Mouse (Mus musculus): ENCODE measurements around the gene Gjb1.

DNA sequence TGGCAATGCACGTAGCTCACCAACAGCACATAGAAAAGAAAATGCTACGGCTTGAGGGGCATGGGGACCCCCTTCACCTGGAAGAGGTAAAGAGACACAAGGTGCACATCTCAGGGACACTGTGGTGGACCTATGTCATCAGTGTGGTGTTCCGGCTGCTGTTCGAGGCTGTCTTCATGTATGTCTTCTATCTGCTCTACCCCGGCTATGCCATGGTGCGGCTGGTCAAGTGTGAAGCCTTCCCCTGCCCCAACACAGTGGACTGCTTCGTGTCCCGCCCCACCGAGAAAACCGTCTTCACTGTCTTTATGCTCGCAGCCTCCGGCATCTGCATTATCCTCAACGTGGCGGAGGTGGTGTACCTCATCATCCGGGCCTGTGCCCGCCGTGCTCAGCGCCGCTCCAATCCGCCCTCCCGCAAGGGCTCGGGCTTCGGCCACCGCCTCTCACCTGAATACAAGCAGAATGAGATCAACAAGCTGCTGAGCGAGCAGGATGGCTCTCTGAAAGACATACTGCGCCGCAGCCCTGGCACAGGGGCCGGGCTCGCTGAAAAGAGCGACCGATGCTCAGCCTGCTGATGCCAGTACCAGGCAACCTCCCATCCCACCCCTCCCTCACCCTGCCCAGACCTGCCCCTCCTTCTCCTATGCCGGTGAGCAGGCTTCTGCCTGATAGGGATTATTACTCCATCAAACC lies 8.4 kb downstream of the Gjb1 start:
- TF ChIP-seq CTCF (IDR thresholded peaks at IDR 0.05; ENCODE audit: low read depth, low read length) (no peak), POLR2A (IDR thresholded peaks at IDR 0.05; ENCODE audit: borderline replicate concordance, low read depth, low read length) (no peak)
